Mouse (Mus musculus) left cerebral cortex, postnatal 10 days (tissue): ENCODE data around the gene Cmtr1. TPM values are rescaled to one million over a fixed set of nuclear protein-coding genes. Genes with fewer than 3 reads are reported as not detected.
"Not testable (repeated sequence)": the region's sequence is repeated elsewhere in the genome, so short reads cannot be mapped to it uniquely, and the experiment has no call there.

Source experiments
- DNase-seq, 2 experiments: peaks; one replicate each; pipeline ENCODE4 v3.0.0; 2021 to 2022; ENCODE audit warnings: low spot score in 2 of 2, mixed read lengths in 1 of 2; ENCODE audit errors: extremely low spot score in 1 of 2
- intact Hi-C: fragments of 180-260 bp; cut with DNase I; formaldehyde crosslinking; loops from one replicate; pipeline ENCODE4 v1.15.1; 2025
- total RNA-seq, 2 experiments: library from RNA; stranded (reverse); gene quantifications; 2 replicates each; pipeline ENCODE4 v1.2.3; 2021

Cmtr1 gene
- total RNA-seq, result 100 to 1,000 TPM in 1 of 2 experiments, 10 to 100 TPM in 1; 85.1 to 104 TPM

DNA sequence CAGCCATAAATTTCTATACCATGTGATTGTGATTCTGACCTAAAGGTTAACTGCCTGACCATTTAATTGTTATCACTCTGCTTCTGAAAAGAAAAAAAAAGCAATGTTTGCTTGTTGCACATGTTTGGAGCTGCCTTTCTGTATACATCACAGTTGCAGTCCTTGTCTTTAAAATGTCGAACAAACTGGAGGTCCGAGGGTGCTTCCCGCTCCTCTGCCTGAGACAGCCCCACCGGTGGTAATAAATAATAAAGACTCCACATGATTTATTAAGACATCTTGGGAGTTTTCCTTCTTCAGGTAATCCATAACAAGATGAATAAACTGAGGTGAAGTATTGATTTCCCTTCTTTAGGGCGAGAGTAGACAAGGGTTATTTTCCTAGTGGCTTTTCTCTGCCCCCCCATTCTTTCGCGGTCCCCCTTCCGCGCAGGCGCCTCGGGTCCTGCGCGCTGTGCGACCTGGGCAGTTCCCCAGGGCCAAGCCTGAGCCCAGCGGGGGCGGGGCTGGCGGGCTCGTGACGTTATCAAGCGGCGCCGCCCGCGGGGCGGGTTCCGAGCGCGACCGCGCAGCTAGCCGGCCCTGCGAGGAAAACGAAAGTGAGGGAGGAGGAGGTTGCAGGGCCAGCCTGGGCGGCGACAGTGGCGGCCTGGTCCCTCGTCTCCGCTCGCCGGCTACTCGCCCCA is at the start of gene Cmtr1:
Gene Cmtr1, plus strand, starts transcription at position 520 of the 686 bp plus-strand sequence.
- peak; percentile 90 to 97 for DNase-seq
- intact Hi-C loops, result no loop called here

DNA sequence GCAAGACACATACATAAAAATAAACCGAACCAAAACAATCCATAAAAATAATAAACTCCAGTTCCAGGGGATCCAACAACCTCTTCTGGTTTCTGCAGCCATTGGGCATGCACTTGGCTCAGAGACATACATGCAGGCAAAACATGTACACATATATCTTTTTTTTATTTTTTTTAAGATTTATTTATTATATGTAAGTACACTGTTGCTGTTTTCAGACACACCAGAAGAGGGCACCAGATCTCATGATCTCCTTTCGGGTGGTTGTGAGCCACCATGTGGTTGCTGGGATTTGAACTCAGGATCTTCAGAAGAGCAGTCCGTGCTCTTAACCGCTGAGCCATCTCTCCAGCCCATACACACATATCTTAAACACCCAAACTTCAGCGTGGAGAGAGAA is 46.9 kb upstream of the Cmtr1 start:
- DNase-seq, intact Hi-C loops: not testable (repeated sequence)

DNA sequence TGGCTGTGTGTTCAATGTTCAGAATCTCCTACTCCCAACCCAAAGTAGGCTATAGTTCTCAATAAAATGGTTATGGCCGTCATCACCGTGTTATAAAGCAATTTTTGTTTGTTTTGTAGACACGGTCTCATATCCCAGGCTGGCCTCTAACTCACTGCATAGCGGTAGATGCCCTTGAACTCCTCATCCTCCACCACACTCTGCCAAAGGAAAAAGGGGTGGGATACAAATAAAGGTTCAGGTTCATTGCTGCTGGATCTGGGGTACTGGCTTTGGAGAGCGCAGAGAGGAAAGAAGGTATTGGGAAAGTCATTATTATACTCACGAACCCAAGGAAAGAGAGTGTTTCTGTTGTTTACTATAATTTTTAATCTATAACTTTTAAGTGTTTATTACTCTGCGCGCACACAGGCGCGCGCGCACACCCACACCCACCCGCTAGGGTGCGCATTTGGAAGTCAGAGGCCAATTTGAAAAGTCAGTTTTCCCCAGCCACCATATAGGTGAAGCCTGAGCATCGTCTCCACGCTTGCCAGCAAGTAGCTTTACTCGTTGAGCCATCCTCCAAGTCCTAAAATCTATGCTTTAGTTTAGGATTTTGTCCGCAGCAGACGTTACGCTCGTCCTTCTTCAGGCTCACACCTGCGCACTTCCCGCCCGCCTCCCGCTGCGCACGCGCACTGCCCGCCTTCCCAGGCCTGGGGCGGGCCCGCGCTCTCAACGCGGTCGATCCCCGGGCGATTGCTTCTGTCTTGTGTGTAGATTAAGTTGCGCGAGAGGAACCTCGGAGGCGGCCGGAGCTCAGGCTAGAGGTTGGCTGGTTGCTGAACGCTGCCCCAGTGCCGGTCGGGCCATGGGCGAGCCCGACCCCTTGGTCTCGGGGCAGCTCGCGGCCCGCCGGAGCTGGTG is 46.0 kb upstream of the Cmtr1 start, which contains the start of the genes Rnf8 and Gm28043:
Gene Rnf8, plus strand, starts transcription at position 676 of the 909 bp plus-strand sequence.
Gene Gm28043, plus strand, starts transcription at position 762 of the 909 bp plus-strand sequence.
- DNase-seq, result peak; percentile 89 to 95
- intact Hi-C loops, result no loop called here

DNA sequence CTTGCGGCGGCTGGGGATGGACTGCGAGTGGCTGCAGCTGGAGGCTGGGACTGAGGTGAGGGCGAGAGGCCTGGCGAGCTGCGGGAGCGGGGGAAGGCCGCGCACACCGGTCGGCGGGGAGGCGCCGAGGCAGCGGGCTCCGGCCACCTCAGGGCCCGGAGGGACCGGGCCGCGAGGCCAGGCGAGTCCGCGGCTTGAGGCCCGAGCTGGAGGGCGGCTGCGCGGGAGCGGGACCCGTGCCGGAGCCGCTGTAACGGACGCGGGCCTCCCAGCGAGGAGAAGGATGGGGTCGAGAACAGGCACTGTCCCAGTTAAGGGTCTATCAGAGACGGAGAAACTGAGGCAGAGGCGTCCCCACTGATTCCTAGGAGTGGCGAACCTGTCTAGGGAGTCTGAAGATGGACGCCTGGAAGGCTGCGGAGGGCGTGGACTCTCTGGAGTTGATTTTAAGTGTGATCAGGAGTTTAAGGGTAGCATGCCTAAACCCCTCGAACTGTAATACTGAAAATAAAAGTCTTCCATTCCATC is 45.3 kb upstream of the Cmtr1 start:
- no peak for DNase-seq
- intact Hi-C loops, result no loop called here

DNA sequence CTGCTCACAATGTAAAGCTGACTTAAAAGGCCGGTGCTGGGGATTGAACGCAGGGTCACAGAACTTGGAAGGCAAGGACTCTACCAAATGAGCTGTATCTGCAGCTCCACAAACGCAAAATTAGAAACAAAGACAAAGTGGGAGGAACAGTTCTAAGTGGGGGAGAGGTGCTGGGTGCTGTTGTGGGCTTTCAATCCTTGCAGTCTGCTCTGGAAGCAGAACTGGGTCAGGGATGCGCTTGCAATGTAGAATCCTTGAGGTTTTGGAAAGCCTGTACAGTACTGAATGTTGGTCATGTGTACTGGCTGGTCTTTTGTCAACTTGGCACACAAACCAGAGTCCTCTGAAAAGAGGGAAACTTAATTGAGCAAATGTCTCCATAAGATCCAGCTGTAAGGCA is 44.8 kb upstream of the Cmtr1 start:
- no peak for DNase-seq
- intact Hi-C loops, result no loop called here

- intact Hi-C loops, result no loop called here
- no peak for DNase-seq
Observed at GRCm38 (mm10) chr17:29619231-29619630, 41.2 kb upstream of the Cmtr1 start.

GRCm38 (mm10) chr17:29623488-29623887 is 36.9 kb upstream of the Cmtr1 start:
- intact Hi-C loops, result no loop called here
- DNase-seq, result no peak

GRCm38 (mm10) chr17:29627285-29627684 is 33.1 kb upstream of the Cmtr1 start:
- no peak for DNase-seq
- intact Hi-C loops, result no loop called here

- intact Hi-C loops, result no loop called here
- no peak for DNase-seq
Observed at GRCm38 (mm10) chr17:29628946-29629345, 31.4 kb upstream of the Cmtr1 start.

DNA sequence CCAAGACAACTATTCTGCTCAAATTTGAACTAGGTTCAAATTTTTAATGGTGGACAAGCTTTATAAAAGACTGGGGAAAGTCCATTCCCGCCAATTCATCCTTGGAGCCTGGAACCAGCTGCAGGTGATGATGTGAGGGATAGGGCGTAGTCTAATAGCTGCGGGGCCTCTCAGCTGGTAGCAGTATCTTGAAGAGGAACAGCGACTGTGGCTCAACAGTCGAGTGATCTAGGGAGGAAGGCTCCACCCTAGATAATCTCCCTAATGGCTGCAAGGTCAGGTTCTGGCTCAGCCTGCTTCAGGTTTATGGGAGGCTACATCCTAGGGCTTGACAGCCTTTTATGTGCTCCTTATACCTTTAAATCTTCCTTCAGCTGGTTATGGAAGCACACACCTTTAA is 30.8 kb upstream of the Cmtr1 start:
- no peak for DNase-seq
- intact Hi-C loops, result loop anchor here (10.0 kb wide), 1 partner anchor 255 kb away; no protein-coding TSS in a partner anchor

DNA sequence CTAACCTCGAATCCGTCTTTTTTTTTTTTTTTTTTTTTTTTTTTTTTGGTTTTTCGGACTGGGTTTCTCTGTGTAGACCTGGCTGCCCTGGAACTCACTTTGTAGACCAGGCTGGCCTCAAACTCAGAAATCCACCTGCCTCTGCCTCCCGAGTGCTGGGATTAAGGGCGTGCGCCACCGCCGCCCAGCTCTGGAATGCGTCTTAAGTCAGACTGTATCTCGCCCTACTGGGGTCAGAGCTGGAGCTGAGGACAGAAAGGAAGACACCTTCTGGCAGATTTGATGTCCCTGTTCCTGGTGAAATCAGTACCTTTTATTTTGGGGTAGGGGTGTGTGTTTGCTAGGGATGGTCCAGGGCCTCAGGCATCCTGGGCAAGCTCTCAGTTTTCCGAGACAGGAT is 28.1 kb upstream of the Cmtr1 start:
- no peak for DNase-seq
- intact Hi-C loops, result loop anchor here (10.0 kb wide), 1 partner anchor 252 kb away; no protein-coding TSS in a partner anchor

DNA sequence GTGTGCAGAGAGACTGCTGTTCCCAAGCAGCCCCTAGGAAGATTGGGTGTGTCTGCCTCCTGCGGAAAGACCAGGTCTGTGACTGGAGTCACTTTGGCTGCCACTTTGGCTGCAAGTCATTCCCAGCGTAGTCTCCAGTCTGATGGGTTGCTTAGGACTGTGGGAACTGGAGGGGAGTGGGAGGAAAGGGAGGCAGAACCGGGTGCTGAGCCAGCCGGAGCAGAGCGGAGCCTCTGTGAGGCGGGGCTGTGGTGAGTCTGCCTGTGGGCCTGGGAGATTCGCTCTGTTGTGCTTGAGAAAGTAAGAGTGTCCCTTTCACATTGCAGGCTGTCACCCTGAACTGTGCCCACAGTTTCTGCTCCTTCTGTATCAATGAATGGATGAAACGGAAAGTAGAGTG is 24.9 kb upstream of the Cmtr1 start:
- intact Hi-C loops, result loop anchor here (10.0 kb wide), 1 partner anchor 249 kb away; no protein-coding TSS in a partner anchor
- no peak for DNase-seq

- intact Hi-C loops, result loop anchor here (10.0 kb wide), 1 partner anchor 249 kb away; no protein-coding TSS in a partner anchor
- DNase-seq, result peak in 1 of 2 experiments; percentile 54
Observed at GRCm38 (mm10) chr17:29636118-29636517, 24.3 kb upstream of the Cmtr1 start.

GRCm38 (mm10) chr17:29637377-29637776 is 23.0 kb upstream of the Cmtr1 start:
- no peak for DNase-seq
- intact Hi-C loops, result loop anchor here (10.0 kb wide), 1 partner anchor 247 kb away; no protein-coding TSS in a partner anchor

DNA sequence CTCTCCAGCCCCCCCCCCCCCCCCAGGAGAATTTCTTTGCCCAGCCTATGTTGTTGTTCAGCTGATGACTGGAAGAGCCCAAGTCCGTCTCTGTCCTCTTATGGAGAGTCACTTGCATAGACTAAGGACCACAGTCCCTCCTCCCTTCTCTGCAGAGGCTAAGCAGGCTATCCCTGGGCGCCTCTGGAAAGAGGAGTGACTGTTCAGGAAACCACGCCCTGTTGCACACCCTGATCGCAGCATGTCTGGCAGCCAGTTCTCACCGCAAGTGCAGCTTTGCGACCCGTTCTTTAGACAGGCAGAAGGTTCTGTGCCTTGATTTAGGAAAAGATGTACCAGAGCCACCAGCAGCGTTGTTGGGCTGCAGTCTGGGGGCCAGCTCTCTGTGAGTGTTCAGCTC is 22.5 kb upstream of the Cmtr1 start:
- DNase-seq, result no peak
- intact Hi-C loops, result loop anchor here (10.0 kb wide), 1 partner anchor 247 kb away; no protein-coding TSS in a partner anchor

- intact Hi-C loops, result no loop called here
- DNase-seq, result no peak
Observed at GRCm38 (mm10) chr17:29640971-29641370, 19.4 kb upstream of the Cmtr1 start.

GRCm38 (mm10) chr17:29642219-29642618 is 18.2 kb upstream of the Cmtr1 start:
- no peak for DNase-seq

GRCm38 (mm10) chr17:29658249-29658648 is 2.1 kb upstream of the Cmtr1 start:
- intact Hi-C loops, result no loop called here
- DNase-seq, result no peak

More at GRCm38 (mm10) chr17:29642219-29642618, 18.2 kb upstream of the Cmtr1 start:
- intact Hi-C loops, result no loop called here

DNA sequence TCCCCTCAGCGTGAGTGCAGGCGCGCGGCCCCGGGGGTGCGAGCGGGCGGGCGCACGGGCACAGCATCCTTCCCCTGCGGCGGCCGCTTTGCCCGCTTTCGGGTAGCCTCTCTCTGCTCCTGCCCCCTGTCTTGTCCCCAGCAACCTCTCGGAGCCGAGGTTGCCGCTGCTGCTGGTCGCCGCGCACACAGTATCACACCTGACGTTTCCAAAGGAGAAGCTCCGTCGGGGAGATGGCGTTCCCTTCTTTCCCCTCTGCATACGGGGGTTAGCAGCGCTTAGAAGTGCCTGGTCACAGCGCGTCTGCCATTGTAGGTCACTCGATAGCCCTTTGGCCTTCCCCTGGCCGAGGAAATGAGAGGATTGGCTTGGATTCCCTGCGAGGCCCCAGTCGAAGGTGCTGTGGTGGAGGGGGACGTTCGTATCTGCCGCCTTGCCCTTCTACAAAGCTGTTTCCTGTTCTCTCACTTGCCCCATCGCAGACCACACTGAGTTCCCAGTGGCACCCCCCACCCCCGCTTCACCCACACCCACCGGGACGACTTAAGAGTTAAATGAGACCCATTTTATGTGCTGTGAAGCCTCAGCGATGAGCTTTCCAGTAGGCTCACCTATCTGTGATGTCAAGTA is 482 bp downstream of the Cmtr1 start:
- intact Hi-C loops, result no loop called here
- no peak for DNase-seq
